Mouse (Mus musculus) CH12.LX (cell line): ENCODE data around the gene Cdkn2aip. TPM values are rescaled to one million over a fixed set of nuclear protein-coding genes. Genes with fewer than 3 reads are reported as not detected.

ENCODE experiments used
- DNase-seq: peaks from one replicate; pipeline ENCODE4 v3.0.0-alpha.2; 2013; ENCODE audit errors: extremely low read depth
- H3K27ac ChIP-seq: 2 replicates; pipeline ENCODE4 v1.5.1; 2012; ENCODE audit warnings: low read depth, mild to moderate bottlenecking, control low read depth, moderate library complexity; ENCODE audit not compliant: insufficient read depth
- H3K27me3 ChIP-seq: replicated peaks from 2 replicates; pipeline ENCODE3; 2012; ENCODE audit warnings: inconsistent platforms
- H3K36me3 ChIP-seq, 2 experiments: replicated peaks in 1 of 2; 2 replicates each; pipeline versions ENCODE3 to v1.6.1; 2012; ENCODE audit warnings: inconsistent platforms in 1 of 2, low read length in 1 of 2, mild to moderate bottlenecking in 1 of 2, mixed read lengths in 1 of 2, moderate library complexity in 1 of 2; ENCODE audit not compliant: control insufficient read depth in 1 of 2, insufficient read depth in 1 of 2
- H3K4me1 ChIP-seq, 2 experiments: 2 replicates each; pipeline ENCODE4 v1.6.1; 2012; ENCODE audit warnings: inconsistent platforms in 1 of 2, moderate library complexity in 1 of 2; ENCODE audit not compliant: insufficient read depth in 2 of 2, control insufficient read depth in 1 of 2
- H3K4me2 ChIP-seq: 2 replicates; pipeline ENCODE4 v1.6.1; 2012; ENCODE audit warnings: low read depth, mild to moderate bottlenecking, control low read depth; ENCODE audit not compliant: poor library complexity, insufficient read depth, severe bottlenecking
- H3K4me3 ChIP-seq, 3 experiments: fragments of 150-350 bp in 1 of 3; sonication (generic) in 1 of 3; replicated peaks in 1 of 3; 2 replicates each; pipeline versions ENCODE3 to v1.5.1; 2011 to 2012; ENCODE audit warnings: low read depth in 2 of 3, low read length in 2 of 3, mild to moderate bottlenecking in 2 of 3, moderate library complexity in 2 of 3, control low read depth in 1 of 3, improper control_type of control experiment in 1 of 3, inconsistent platforms in 1 of 3, mixed read lengths in 1 of 3; ENCODE audit not compliant: poor library complexity in 1 of 3
- H3K79me2 ChIP-seq: replicated peaks from 2 replicates; pipeline ENCODE4 v1.6.1; 2012; ENCODE audit warnings: mild to moderate bottlenecking, moderate library complexity; ENCODE audit not compliant: control insufficient read depth, poor library complexity, insufficient read depth, severe bottlenecking; ENCODE audit errors: extremely low read depth
- H3K9ac ChIP-seq: 2 replicates; pipeline ENCODE4 v1.6.1; 2012; ENCODE audit warnings: low read depth, mild to moderate bottlenecking, control low read depth, moderate library complexity; ENCODE audit not compliant: insufficient read depth
- H3K9me3 ChIP-seq: replicated peaks from 2 replicates; pipeline ENCODE3; 2012; ENCODE audit warnings: low read length, inconsistent platforms, mixed read lengths
- BHLHE40 ChIP-seq: IDR thresholded peaks from 2 replicates; pipeline ENCODE4 v1.6.1; 2011; ENCODE audit warnings: mild to moderate bottlenecking, low read depth, low read length, improper control_type of control experiment
- CHD1 ChIP-seq: IDR thresholded peaks from 2 replicates; pipeline ENCODE4 v1.6.1; 2012; ENCODE audit warnings: low read depth, low read length, improper control_type of control experiment, inconsistent platforms
- CTCF ChIP-seq, 2 experiments: IDR thresholded peaks in 1 of 2; conservative IDR thresholded peaks in 1 of 2; 2 replicates each; pipeline ENCODE4 v1.5.1; 2011 to 2012; ENCODE audit warnings: low read depth in 2 of 2, low read length in 2 of 2, improper control_type of control experiment in 1 of 2, inconsistent platforms in 1 of 2, mild to moderate bottlenecking in 1 of 2, moderate library complexity in 1 of 2
- E2F4 ChIP-seq: IDR thresholded peaks from 2 replicates; pipeline ENCODE4 v1.6.1; 2011; ENCODE audit warnings: low read depth, low read length, improper control_type of control experiment; ENCODE audit not compliant: insufficient replicate concordance
- EP300 ChIP-seq: IDR thresholded peaks from 2 replicates; pipeline ENCODE4 v1.6.1; 2011; ENCODE audit warnings: low read length, improper control_type of control experiment
- GABPA ChIP-seq: IDR thresholded peaks from 2 replicates; pipeline ENCODE4 v1.6.1; 2012; ENCODE audit warnings: low read depth, low read length, improper control_type of control experiment, inconsistent platforms; ENCODE audit not compliant: insufficient replicate concordance
- HCFC1 ChIP-seq: IDR thresholded peaks from 2 replicates; pipeline ENCODE4 v1.6.1; 2012; ENCODE audit warnings: low read depth, mild to moderate bottlenecking, inconsistent platforms, low read length, improper control_type of control experiment
- IRF4 ChIP-seq: IDR thresholded peaks from 2 replicates; pipeline ENCODE4 v1.6.1; 2014; ENCODE audit warnings: low read depth, mild to moderate bottlenecking, inconsistent platforms, low read length, improper control_type of control experiment
- JUND ChIP-seq: conservative IDR thresholded peaks from 2 replicates; pipeline ENCODE4 v1.6.1; 2011; ENCODE audit warnings: low read depth, low read length, improper control_type of control experiment
- KAT2A ChIP-seq: IDR thresholded peaks from 2 replicates; pipeline ENCODE4 v1.6.1; 2012; ENCODE audit warnings: low read length, improper control_type of control experiment, inconsistent platforms; ENCODE audit not compliant: insufficient replicate concordance
- MAZ ChIP-seq: IDR thresholded peaks from 2 replicates; pipeline ENCODE4 v1.6.1; 2012; ENCODE audit warnings: low read depth, mild to moderate bottlenecking, inconsistent platforms, low read length, improper control_type of control experiment, moderate library complexity
- NELFE ChIP-seq: IDR thresholded peaks from 2 replicates; pipeline ENCODE4 v1.6.1; 2011; ENCODE audit warnings: low read depth, low read length, improper control_type of control experiment
- NRF1 ChIP-seq: IDR thresholded peaks from 2 replicates; pipeline ENCODE4 v1.6.1; 2014; ENCODE audit warnings: low read depth, mild to moderate bottlenecking, inconsistent platforms, low read length, improper control_type of control experiment, moderate library complexity
- POLR2AphosphoS2 ChIP-seq: IDR thresholded peaks from 2 replicates; pipeline ENCODE4 v1.6.1; 2011; ENCODE audit warnings: low read depth, low read length, improper control_type of control experiment
- RAD21 ChIP-seq: IDR thresholded peaks from 2 replicates; pipeline ENCODE4 v1.6.1; 2011; ENCODE audit warnings: low read depth, mild to moderate bottlenecking, low read length, improper control_type of control experiment, moderate library complexity
- RCOR1 ChIP-seq: conservative IDR thresholded peaks from 2 replicates; pipeline ENCODE4 v1.6.1; 2012; ENCODE audit warnings: low read depth, mild to moderate bottlenecking, inconsistent platforms, low read length, improper control_type of control experiment
- SIN3A ChIP-seq: IDR thresholded peaks from 2 replicates; pipeline ENCODE4 v1.6.1; 2012; ENCODE audit warnings: low read length, improper control_type of control experiment, inconsistent platforms
- SMC3 ChIP-seq: IDR thresholded peaks from 2 replicates; pipeline ENCODE4 v1.6.1; 2011; ENCODE audit warnings: low read depth, low read length, improper control_type of control experiment
- TCF12 ChIP-seq: IDR thresholded peaks from 2 replicates; pipeline ENCODE4 v1.6.1; 2014; ENCODE audit warnings: low read depth, mild to moderate bottlenecking, inconsistent platforms, low read length, improper control_type of control experiment
- USF1 ChIP-seq: IDR thresholded peaks from 2 replicates; pipeline ENCODE4 v1.6.1; 2014; ENCODE audit warnings: low read depth, mild to moderate bottlenecking, inconsistent platforms, low read length, improper control_type of control experiment
- ZMIZ1 ChIP-seq: IDR thresholded peaks from 2 replicates; pipeline ENCODE4 v1.6.1; 2012; ENCODE audit warnings: low read depth, mild to moderate bottlenecking, inconsistent platforms, low read length, improper control_type of control experiment
- dilution Hi-C: fragments of 300-500 bp; cut with MboI; formaldehyde crosslinking; loops from 2 replicates; pipeline ENCODE4 v1.14.3; 2020; ENCODE audit warnings: low sequenced_read_pairs; ENCODE audit not compliant: extremely low pct_unique_long_range_greater_than_20kb, extremely low pct_ligation_motif_present
- in situ Hi-C: fragments of 300-500 bp; cut with MboI; formaldehyde crosslinking; loops from 3 replicates; pipeline ENCODE4 v1.14.3; 2019; ENCODE audit warnings: low sequenced_read_pairs, low pct_ligation_motif_present, low pct_unique_long_range_greater_than_20kb, mixed read lengths
- polyA plus RNA-seq: library from polyadenylated mRNA; unstranded; fragments of >175 nt; gene quantifications from 2 replicates; pipeline ENCODE4 v1.2.1, GENCODE M21; 2012; ENCODE audit warnings: low read depth; ENCODE audit not compliant: insufficient read length
- total RNA-seq, 2 experiments: library from RNA; depleted of rRNA; stranded (reverse); fragments of 300-350 nt in 1 of 2; fragments of >200 nt in 1 of 2; gene quantifications; 2 replicates each; pipeline ENCODE4 v1.2.3; 2012 to 2014

Gene Cdkn2aip
- total and polyA plus RNA-seq, 3 experiments = 7.1 to 15.5 (median 8.7) TPM

DNA sequence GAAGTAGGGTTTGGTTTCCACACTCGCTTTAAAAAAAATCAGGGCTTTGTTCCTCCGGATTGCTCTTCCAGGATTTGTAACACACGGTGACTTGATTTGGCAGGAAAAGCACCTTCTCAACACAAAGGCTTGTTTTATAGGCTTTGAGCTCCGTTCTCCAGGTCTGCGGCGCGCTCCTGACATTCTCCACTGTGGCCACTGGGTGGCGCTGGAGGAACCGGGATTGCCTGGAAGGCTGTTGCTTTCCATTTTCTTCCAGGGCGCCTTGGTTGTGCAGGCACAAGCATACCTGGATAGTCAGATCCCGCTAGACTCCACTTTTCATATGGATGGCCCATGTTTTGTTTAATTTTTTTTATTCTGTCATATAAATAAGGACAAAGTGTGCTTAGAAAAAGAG is 29.7 kb upstream of the Cdkn2aip start:
- no peak overlapping the region for H3K4me2 ChIP-seq
- TF ChIP-seq CTCF (conservative IDR thresholded peaks at IDR 0.05 in 1 of 2, IDR thresholded peaks at IDR 0.05 in 1 of 2; ENCODE audit: low read depth in 2 of 2, low read length in 2 of 2) = peak; percentile 62 to 67
- no peak for TF ChIP-seq ZMIZ1
- no peak for TF ChIP-seq MAZ
- no peak for TF ChIP-seq EP300
- peak; percentile 49 for TF ChIP-seq RAD21
- TF ChIP-seq JUND = no peak
- no peak for TF ChIP-seq BHLHE40
- TF ChIP-seq POLR2AphosphoS2 = no peak
- TF ChIP-seq KAT2A = no peak
- no peak for TF ChIP-seq NELFE
- TF ChIP-seq SIN3A = no peak
- TF ChIP-seq IRF4 = no peak
- no peak for TF ChIP-seq RCOR1
- no peak for TF ChIP-seq NRF1
- peak; percentile 41 for TF ChIP-seq SMC3
- no peak for TF ChIP-seq CHD1
- no peak for TF ChIP-seq HCFC1
- no peak for TF ChIP-seq TCF12
- H3K27ac ChIP-seq = no peak overlapping the region
- in situ Hi-C loops (no loop called here), dilution Hi-C loops (no loop called here)
- H3K4me3 ChIP-seq = no peak overlapping the region
- H3K4me1 ChIP-seq = no peaks in the 10 kb centered on the region
- no peaks in the 10 kb centered on the region for H3K79me2 ChIP-seq
- H3K27me3 ChIP-seq = no peaks in the 10 kb centered on the region
- no peaks in the 10 kb centered on the region for H3K9me3 ChIP-seq
- peak; percentile 32 for DNase-seq
- no peaks in the 10 kb centered on the region for H3K36me3 ChIP-seq
- no peak overlapping the region for H3K9ac ChIP-seq

DNA sequence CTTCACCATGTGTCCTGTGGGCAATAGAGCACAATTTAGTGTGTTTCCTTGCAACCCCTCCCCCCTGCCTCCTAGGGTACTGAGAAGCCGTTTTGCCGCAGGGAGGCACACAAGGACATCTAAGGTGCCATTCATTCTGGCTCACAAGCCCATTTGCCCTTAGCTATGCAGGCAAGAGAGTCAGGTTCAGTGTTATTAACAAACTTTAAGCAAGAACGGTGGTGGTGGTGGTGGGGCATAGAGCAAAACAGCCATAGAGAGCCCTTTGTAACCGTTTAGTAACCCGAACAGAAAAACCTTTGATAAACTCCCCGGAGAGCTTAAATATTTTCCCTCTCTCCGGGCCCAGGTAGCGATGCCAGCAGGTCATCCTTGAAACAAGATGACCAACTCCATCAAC is 29.3 kb upstream of the Cdkn2aip start:
- H3K79me2 ChIP-seq = no peaks in the 10 kb centered on the region
- TF ChIP-seq E2F4 (no peak), SMC3 (no peak), USF1 (no peak), GABPA (no peak)
- TF ChIP-seq, all 38 proteins: peak for 0
- Histone ChIP-seq H3K9ac (no peak overlapping the region), H3K27me3 (no peaks in the 10 kb centered on the region), H3K27ac (no peak overlapping the region), H3K4me3 (no peak overlapping the region), H3K36me3 (no peaks in the 10 kb centered on the region), H3K4me1 (no peaks in the 10 kb centered on the region), H3K9me3 (no peaks in the 10 kb centered on the region), H3K4me2 (no peak overlapping the region)
- in situ Hi-C loops (no loop called here), dilution Hi-C loops (no loop called here)
- no peak for DNase-seq
